Mouse (Mus musculus) lung, postnatal 10 days (tissue): ENCODE measurements around the gene Gm11127.
"Not testable (repeated sequence)": the region's sequence is repeated elsewhere in the genome, so short reads cannot be mapped to it uniquely, and the experiment has no call there.

ENCODE experiments used
- DNase-seq: peaks from one replicate; pipeline ENCODE4 v3.0.0; 2021

Gm11127 gene

DNA sequence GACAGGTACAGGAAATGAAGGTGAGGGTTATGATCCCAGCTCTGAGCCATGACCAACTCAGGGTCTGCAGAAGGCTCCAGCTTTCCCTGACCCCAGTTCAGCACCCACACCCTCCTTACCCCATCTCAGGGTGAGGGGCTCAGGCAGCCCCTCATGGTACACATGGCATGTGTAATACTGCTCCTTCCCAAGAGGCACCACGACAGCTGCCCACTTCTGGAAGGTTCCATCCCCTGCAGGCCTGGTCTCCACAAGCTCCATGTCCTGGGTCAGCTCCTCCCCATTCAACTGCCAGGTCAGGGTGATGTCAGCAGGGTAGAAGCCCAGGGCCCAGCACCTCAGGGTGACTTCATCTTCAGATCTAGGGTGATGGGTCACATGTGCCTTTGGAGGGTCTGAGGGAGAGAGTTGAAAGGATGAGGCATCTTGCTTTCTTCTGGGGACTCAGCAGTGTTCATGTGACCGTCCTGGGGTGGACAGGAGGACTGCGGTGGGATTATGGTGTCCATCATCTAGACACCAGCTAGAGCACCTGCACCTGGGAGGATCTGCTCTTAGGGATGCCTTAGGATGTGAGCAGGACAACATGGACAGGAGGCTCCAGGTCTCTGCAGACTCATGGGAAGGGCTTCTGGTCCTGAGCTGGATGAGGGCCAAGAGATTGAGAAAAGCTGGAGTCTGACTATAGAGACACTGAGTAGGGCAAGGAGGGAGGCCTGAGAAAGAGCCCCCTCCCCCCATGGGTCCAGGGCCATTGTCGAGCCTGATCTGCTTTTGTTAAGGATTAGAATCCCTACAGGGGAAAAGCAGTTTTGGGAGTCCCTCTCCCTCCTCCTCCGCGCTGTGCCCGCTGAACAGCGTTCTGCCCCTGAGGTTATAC, 27.2 kb downstream of the Gm11127 start:
- not testable (repeated sequence) for DNase-seq

GRCm38 (mm10) chr17:36030046-36030702, 28.0 kb downstream of the Gm11127 start:
- DNase-seq, result not testable (repeated sequence)

GRCm38 (mm10) chr17:36028879-36029619, 29.1 kb downstream of the Gm11127 start:
- DNase-seq, result no peak

DNA sequence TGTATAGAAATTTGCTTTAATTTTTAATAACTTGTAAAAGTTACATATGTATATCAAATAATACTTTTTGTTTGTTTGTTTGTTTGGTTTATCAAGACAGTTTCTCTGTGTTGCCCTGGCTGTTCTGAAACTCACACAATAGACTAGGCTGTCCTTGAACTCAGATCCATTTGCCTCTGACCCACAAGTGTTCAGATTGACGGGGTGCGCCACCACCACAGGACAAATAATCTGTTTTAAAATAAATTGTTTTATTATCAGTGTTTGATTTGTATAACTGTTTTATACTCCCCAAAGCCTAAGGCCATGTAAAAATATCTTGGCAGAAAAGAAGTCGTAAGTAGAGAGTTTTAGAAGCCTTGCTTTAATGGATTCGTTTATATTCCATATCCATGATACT, 30.5 kb downstream of the Gm11127 start:
- DNase-seq, result no peak

DNA sequence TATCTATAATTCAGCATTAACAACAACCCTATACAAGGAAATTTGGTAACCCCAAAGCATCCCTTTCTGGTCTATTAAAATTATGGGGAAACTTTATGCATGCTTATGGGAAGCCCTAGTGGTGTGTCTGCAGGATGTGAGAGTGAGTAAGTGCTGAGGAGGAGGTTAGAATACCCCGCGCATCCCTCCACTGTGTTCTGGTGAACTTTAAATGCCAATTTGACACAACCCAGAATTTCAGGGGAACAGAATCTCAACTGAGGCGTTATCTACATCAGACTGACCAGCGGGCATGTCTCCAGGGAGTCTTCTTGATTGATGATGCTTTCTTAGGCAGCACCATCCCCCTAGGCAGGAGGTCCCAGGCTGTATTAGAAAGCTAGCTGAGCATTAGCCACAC, 32.3 kb downstream of the Gm11127 start:
- no peak for DNase-seq

DNA sequence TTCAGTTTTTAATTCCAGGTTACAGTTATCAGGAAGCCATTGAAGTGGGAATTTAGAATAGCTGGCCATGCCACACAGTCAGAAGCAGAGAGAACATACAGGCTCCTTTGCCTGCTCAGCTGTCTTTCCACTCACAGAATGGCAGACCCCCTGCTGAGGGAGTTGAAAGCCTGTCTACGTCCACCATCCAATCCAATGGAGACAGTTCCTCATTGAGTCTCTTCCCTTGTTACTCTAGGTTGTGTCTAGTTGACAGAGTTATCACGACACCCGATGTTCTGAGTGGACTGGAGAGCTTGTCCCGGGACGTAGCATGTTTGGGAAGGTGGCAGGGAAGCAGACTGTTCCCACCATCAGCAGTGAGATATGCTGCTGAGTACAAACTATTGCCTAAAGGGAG, 33.0 kb downstream of the Gm11127 start:
- DNase-seq, result no peak

GRCm38 (mm10) chr17:36023710-36024654, 34.2 kb downstream of the Gm11127 start:
- peak; percentile 60 for DNase-seq

GRCm38 (mm10) chr17:36022922-36023321, 35.2 kb downstream of the Gm11127 start:
- no peak for DNase-seq

GRCm38 (mm10) chr17:36022098-36022497, 36.1 kb downstream of the Gm11127 start:
- no peak for DNase-seq

- no peak for DNase-seq
Measured at GRCm38 (mm10) chr17:36021309-36021708, 36.9 kb downstream of the Gm11127 start.

- peak; percentile 91 for DNase-seq
Measured at GRCm38 (mm10) chr17:36020191-36021073, 37.7 kb downstream of the Gm11127 start, which contains the start of gene H2-T24. Gene H2-T24, minus strand, starts transcription at chr17:36020560.

GRCm38 (mm10) chr17:36019519-36019918, 38.7 kb downstream of the Gm11127 start:
- no peak for DNase-seq

DNA sequence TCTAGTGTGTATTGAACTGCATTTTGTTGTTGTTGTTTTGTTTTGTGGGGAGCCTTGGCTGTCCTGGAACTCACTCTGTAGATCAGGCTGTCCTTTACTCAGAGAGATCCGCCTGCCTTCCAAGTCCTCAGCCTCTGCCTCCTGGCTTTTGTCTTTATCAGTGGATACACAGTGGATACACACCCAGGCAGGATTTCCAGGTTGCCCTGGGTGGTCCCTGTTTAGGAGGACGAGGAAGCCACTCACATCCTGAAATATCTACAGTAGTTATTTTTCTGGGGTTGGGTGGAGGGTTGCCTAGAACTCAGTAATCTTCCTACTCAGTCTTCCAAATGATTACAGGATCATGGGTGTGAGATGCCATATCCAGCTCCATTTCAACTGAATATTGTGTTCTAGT, 39.2 kb downstream of the Gm11127 start:
- peak; percentile 29 for DNase-seq

- no peak for DNase-seq
Measured at GRCm38 (mm10) chr17:36017046-36017445, 41.1 kb downstream of the Gm11127 start.

- no peak for DNase-seq
Measured at GRCm38 (mm10) chr17:36014977-36015376, 43.2 kb downstream of the Gm11127 start.
